Mouse (Mus musculus) cerebellum, adult 2 months (tissue): ENCODE results near the gene Tango2. TPM values are rescaled to one million over a fixed set of nuclear protein-coding genes. Genes with fewer than 3 reads are reported as not detected.

Experiments
- DNase-seq, 2 experiments: peaks; one replicate each; pipeline ENCODE4 v3.0.0; 2021
- H3K27ac ChIP-seq: fragments of 200-500 bp; 2 replicates; pipeline ENCODE4 v1.5.1; 2012; ENCODE audit warnings: low read length, control low read depth, inconsistent platforms; ENCODE audit not compliant: insufficient read depth
- H3K27me3 ChIP-seq: fragments of 200-500 bp; 2 replicates; pipeline ENCODE4 v1.6.1; 2012; ENCODE audit warnings: inconsistent platforms, mild to moderate bottlenecking, low read length, moderate library complexity; ENCODE audit not compliant: control insufficient read depth, insufficient read depth
- H3K4me1 ChIP-seq: fragments of 200-500 bp; 2 replicates; pipeline ENCODE4 v1.6.1; 2011; ENCODE audit warnings: low read length; ENCODE audit not compliant: control insufficient read depth, insufficient read depth
- H3K4me3 ChIP-seq: fragments of 200-500 bp; replicated peaks from 2 replicates; pipeline ENCODE3; 2011; ENCODE audit warnings: mild to moderate bottlenecking, low read depth, low read length, control low read depth; ENCODE audit not compliant: insufficient read depth
- CTCF ChIP-seq: fragments of 200-500 bp; IDR thresholded peaks from 2 replicates; pipeline ENCODE4 v1.5.1; 2011; ENCODE audit warnings: low read depth, mild to moderate bottlenecking, control low read depth, low read length, moderate library complexity, borderline replicate concordance; ENCODE audit not compliant: insufficient read depth
- POLR2A ChIP-seq: fragments of 200-500 bp; IDR thresholded peaks from 2 replicates; pipeline ENCODE4 v1.6.1; 2011; ENCODE audit warnings: low read length, control low read depth, borderline replicate concordance; ENCODE audit not compliant: insufficient read depth
- WGBS: fragments of 180-500 bp; shearing (Covaris S2); methylation state at CpG from one replicate; pipeline ENCODE4 v1.1.7; 2018; 5-methylcytosine and 5-hydroxymethylcytosine counted together
- polyA plus RNA-seq: library from polyadenylated mRNA; depleted of rRNA; stranded (reverse); fragments of >200 nt; gene quantifications from 2 replicates; pipeline ENCODE4 v1.2.3, GENCODE M21; 2012

The Tango2 gene
- polyA plus RNA-seq, 1 experiment, result 210 TPM

- no peak overlapping the region for H3K4me3 ChIP-seq
- H3K27me3 ChIP-seq, result no peaks in the 10 kb centered on the region
- H3K4me1 ChIP-seq, result peaks cover 33% of the 10 kb centered on the region
- TF ChIP-seq CTCF (no peak), POLR2A (no peak)
- H3K27ac ChIP-seq, result no peak overlapping the region
- 17% methylated on average over 7 of the region's 7 CpGs for WGBS
- peak; percentile 40 to 60 for DNase-seq
Measured at GRCm38 (mm10) chr16:18386451-18386850, 38.5 kb upstream of the Tango2 start.

GRCm38 (mm10) chr16:18385411-18385810 is 37.5 kb upstream of the Tango2 start:
- Histone ChIP-seq H3K4me3 (no peak overlapping the region), H3K27me3 (no peaks in the 10 kb centered on the region), H3K4me1 (peaks cover 43% of the 10 kb centered on the region), H3K27ac (no peak overlapping the region)
- no peak for DNase-seq
- WGBS, result 87% methylated on average over 5 of the region's 5 CpGs
- TF ChIP-seq CTCF (no peak), POLR2A (no peak)

GRCm38 (mm10) chr16:18384659-18385058 is 36.8 kb upstream of the Tango2 start:
- peaks cover 43% of the 10 kb centered on the region for H3K4me1 ChIP-seq
- no peak for DNase-seq
- H3K4me3 ChIP-seq, result no peak overlapping the region
- no peaks in the 10 kb centered on the region for H3K27me3 ChIP-seq
- 86% methylated on average over 8 of the region's 8 CpGs for WGBS
- no peak overlapping the region for H3K27ac ChIP-seq
- TF ChIP-seq CTCF (no peak), POLR2A (no peak)

GRCm38 (mm10) chr16:18384211-18384610 is 36.3 kb upstream of the Tango2 start:
- WGBS, result 68% methylated on average over 7 of the region's 7 CpGs
- TF ChIP-seq POLR2A (no peak), CTCF (no peak)
- H3K27ac ChIP-seq, result no peak overlapping the region; the same call in 1 of the 2 replicates
- H3K4me1 ChIP-seq, result peaks cover 43% of the 10 kb centered on the region
- no peak for DNase-seq
- no peaks in the 10 kb centered on the region for H3K27me3 ChIP-seq
- H3K4me3 ChIP-seq, result no peak overlapping the region

- 0 out of 2 replicates have a peak overlapping the region, but pooled peaks have one; percentile 9 for H3K27ac ChIP-seq
- no peak for TF ChIP-seq CTCF
- no peak for TF ChIP-seq POLR2A
- WGBS, result 61% methylated on average over 3 of the region's 3 CpGs
- DNase-seq, result no peak
- no peak overlapping the region for H3K4me3 ChIP-seq
- H3K4me1 ChIP-seq, result peaks cover 43% of the 10 kb centered on the region
- no peaks in the 10 kb centered on the region for H3K27me3 ChIP-seq
Measured at GRCm38 (mm10) chr16:18383756-18384155, 35.9 kb upstream of the Tango2 start.

GRCm38 (mm10) chr16:18383045-18383726 is 35.3 kb upstream of the Tango2 start:
- Histone ChIP-seq H3K27ac (0 out of 2 replicates have a peak overlapping the region, but pooled peaks have one; percentile 9), H3K4me3 (no peak overlapping the region), H3K4me1 (peaks cover 42% of the 10 kb centered on the region), H3K27me3 (no peaks in the 10 kb centered on the region)
- 70% methylated on average over 9 of the region's 9 CpGs for WGBS
- DNase-seq, result peak; percentile 61 to 70
- TF ChIP-seq POLR2A (no peak), CTCF (no peak)

- H3K27me3 ChIP-seq, result no peaks in the 10 kb centered on the region
- H3K4me1 ChIP-seq, result peaks cover 30% of the 10 kb centered on the region
- H3K27ac ChIP-seq, result no peak overlapping the region
- 75% methylated on average over 6 of the region's 6 CpGs for WGBS
- H3K4me3 ChIP-seq, result no peak overlapping the region
- TF ChIP-seq CTCF (no peak), POLR2A (no peak)
- DNase-seq, result no peak
Measured at GRCm38 (mm10) chr16:18381621-18382258, 33.8 kb upstream of the Tango2 start.
